In genomic region chr11:35120894-35121610, GRCm38 (mm10) we compare ENCODE assay signal across 9 mouse cellular contexts. TPM values are rescaled to one million over a fixed set of nuclear protein-coding genes. Genes with fewer than 3 reads are reported as not detected.
DNase-seq lines count a peak whose midpoint lies in the region; ATAC-seq and TF ChIP-seq lines count a peak whose summit lies in the region.
"Had no signal": no experiment of that assay in that cellular context is flagged by ENCODE, and none has a peak within 500 bp of the region (broad histone marks: within the 10 kb centered on the region; RNA-seq: fewer than 3 reads in every experiment).

Gene Slit3, plus strand, starts transcription at chr11:35121224.

- peaks cover 5% of the 10 kb centered on the region for H3K27me3 ChIP-seq in hindbrain, postnatal 0 days (ENCODE audit: insufficient read depth, low read length)
- peaks cover 51% of the 10 kb centered on the region for H3K27me3 ChIP-seq in midbrain, embryonic 11.5 days (ENCODE audit: control insufficient read depth, insufficient read depth, low read length)

- H3K4me1 ChIP-seq in hindbrain, postnatal 0 days (ENCODE audit: insufficient read depth, low read length): 0 out of 2 replicates have a peak, but pooled peaks cover 4% of the 10 kb centered on the region
- H3K4me1 ChIP-seq in midbrain, embryonic 11.5 days (ENCODE audit: control insufficient read depth, insufficient read depth, low read length): peaks cover 8% of the 10 kb centered on the region

- H3K4me3 ChIP-seq in hindbrain, postnatal 0 days (ENCODE audit: low read length): peak within 1 kb of the TSS; percentile 65
- H3K4me3 ChIP-seq in midbrain, embryonic 11.5 days (ENCODE audit: low read depth, low read length): peak within 1 kb of the TSS; percentile 53

- H3K27ac ChIP-seq in hindbrain, postnatal 0 days: no peak within 1 kb of the TSS
- H3K27ac ChIP-seq in midbrain, embryonic 11.5 days (ENCODE audit: low read depth, low read length): no peak within 1 kb of the TSS

- intact Hi-C loops in left cerebral cortex, postnatal 36 days (cut with DNase I): loop anchor here (2.0 to 5.0 kb wide), 3 partner anchors 58 to 162 kb away; no protein-coding TSS in a partner anchor

- WGBS in hindbrain, postnatal 0 days: under 1% methylated on average over 65 of the region's 75 CpGs
- under 1% methylated on average over 53 of the region's 75 CpGs for WGBS in midbrain, embryonic 11.5 days

- peak; percentile 16; the same call in 1 of the 2 replicates for TF ChIP-seq CTCF in hindbrain, postnatal 0 days (IDR thresholded peaks at IDR 0.05; ENCODE audit: low read depth)

- no peaks in the 10 kb centered on the region for H3K36me3 ChIP-seq in hindbrain, postnatal 0 days (ENCODE audit: insufficient read depth, low read length)
- no peaks in the 10 kb centered on the region for H3K36me3 ChIP-seq in midbrain, embryonic 11.5 days (ENCODE audit: control insufficient read depth, insufficient read depth, low read length)

- no peaks in the 10 kb centered on the region for H3K9me3 ChIP-seq in hindbrain, postnatal 0 days (ENCODE audit: low read length)
- no peaks in the 10 kb centered on the region for H3K9me3 ChIP-seq in midbrain, embryonic 11.5 days (ENCODE audit: control insufficient read depth, low read length)

- peak; percentile 77 for DNase-seq in adrenal gland, postnatal 14 days
- peak; percentile 74 to 75 for DNase-seq in cerebellum, postnatal 25 days
- peak; percentile 76 for DNase-seq in gastrocnemius, postnatal 25 days
- peak; percentile 49 for DNase-seq in hindbrain, postnatal 0 days (ENCODE audit: low spot score)
- DNase-seq in left cerebral cortex, postnatal 36 days (ENCODE audit: low spot score in 2 of 2): peak; percentile 43 to 65
- DNase-seq in midbrain, embryonic 11.5 days (ENCODE audit: low spot score, missing footprints): peak; percentile 95
- peak; percentile 60 for DNase-seq in telencephalon, adult 2 months (ENCODE audit: low read depth, low spot score)

- peak within 1 kb of the TSS; percentile 95 for H3K4me2 ChIP-seq in hindbrain, postnatal 0 days (ENCODE audit: low read depth, low read length)
- peak within 1 kb of the TSS; percentile 82 for H3K4me2 ChIP-seq in midbrain, embryonic 11.5 days

- ATAC-seq in hindbrain, postnatal 0 days: peak; percentile 58
- ATAC-seq in midbrain, embryonic 11.5 days (ENCODE audit: low FRiP score): peak; percentile 87
- ATAC-seq in megakaryocyte, adult 5-6 weeks (ENCODE audit: poor library complexity, severe bottlenecking): no peak

- H3K9ac ChIP-seq in hindbrain, postnatal 0 days (replicated peaks; ENCODE audit: low read length): peak within 1 kb of the TSS; percentile 49
- peak within 1 kb of the TSS; percentile 55 for H3K9ac ChIP-seq in midbrain, embryonic 11.5 days (ENCODE audit: low read length)

RNA-seq across cellular contexts. Expression of gene Slit3, which starts in this region (rescaled TPM):
- 43.7 and 46.3 TPM in 2 replicates for total RNA-seq in adrenal gland, postnatal 14 days (2021)
- total RNA-seq in gastrocnemius, postnatal 25 days (2021): 10 to 100 TPM in 1 of 2 experiments, 1 to 10 TPM in 1; 9.5 to 13.2 TPM
- 13.4 and 15.1 TPM in 2 replicates for total RNA-seq in hindbrain, postnatal 0 days (2014; rRNA removed)
- 4.7 and 4.9 TPM in 2 replicates for polyA plus RNA-seq in hindbrain, postnatal 0 days (2015; fragmentation: Nextera tagmentation; extraction: Ambion mirVana)
- total RNA-seq in left cerebral cortex, postnatal 36 days (2021): 10 to 100 TPM; 43.7 to 71.5 TPM
- 11.1 and 11.4 TPM in 2 replicates for polyA plus RNA-seq in midbrain, embryonic 11.5 days (2014; fragmentation: Nextera tagmentation; extraction: Ambion mirVana)
- not detected in 2 replicates for total RNA-seq in megakaryocyte, adult 5-6 weeks (2015)
- 0.04 and 0.33 TPM in 2 replicates for total RNA-seq in megakaryocyte, adult 5-6 weeks (2017)
- total RNA-seq: hematopoietic stem cell, adult 5-6 weeks had no signal

Comparison
In these comparisons a context has a peak if more than half of its experiments do, and no peak if none do; other contexts are left out.
1. RNA of gene Slit3 (total RNA-seq): 43.7 to 71.5 TPM in left cerebral cortex, postnatal 36 days, 43.7 to 46.3 TPM in adrenal gland, postnatal 14 days, 13.4 to 15.1 TPM in hindbrain, postnatal 0 days and 9.5 to 13.2 TPM in gastrocnemius, postnatal 25 days; 0.04 to 0.33 TPM in megakaryocyte, adult 5-6 weeks; every median in the first group is over 4 times any median in the second.
2. Peak in every context shown above with its lines, with median percentiles within 50 percentile points of each other: DNase-seq.